In the genomic region with DNA sequence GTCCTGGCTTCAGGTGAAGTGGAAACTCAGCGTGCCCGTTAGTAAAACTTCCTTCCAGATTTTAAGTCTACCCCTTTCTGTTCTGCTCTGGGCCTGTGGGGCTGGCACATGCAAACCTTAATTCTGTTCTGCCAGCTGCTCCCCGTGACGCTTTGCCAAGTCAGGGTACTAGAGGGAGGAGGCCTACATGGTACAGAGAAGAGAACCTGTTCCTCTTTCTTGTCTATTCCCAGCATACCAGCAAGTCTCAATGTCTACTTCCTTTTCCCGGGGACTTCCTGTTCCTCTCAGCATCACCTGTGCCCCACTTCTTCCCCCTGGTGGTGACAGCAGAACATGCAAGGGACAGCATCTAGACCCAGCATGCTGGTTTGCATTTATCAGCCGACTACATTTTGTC, we compare ENCODE assay signal across 10 mouse cellular contexts.
DNase-seq lines count a peak whose midpoint lies in the region; ATAC-seq and TF ChIP-seq lines count a peak whose summit lies in the region.
"Had no signal": no experiment of that assay in that cellular context is flagged by ENCODE, and none has a peak within 500 bp of the region (broad histone marks: within the 10 kb centered on the region; RNA-seq: fewer than 3 reads in every experiment).

No protein-coding gene starts in this region.

- no peak overlapping the region for H3K4me3 ChIP-seq in heart, adult 2 months
- no peak overlapping the region for H3K4me3 ChIP-seq in heart, embryonic 10.5 days
- no peak overlapping the region for H3K4me3 ChIP-seq in forebrain, embryonic 14.5 days (ENCODE audit: low read depth, low read length)
- H3K4me3 ChIP-seq in liver, embryonic 14.5 days (ENCODE audit: insufficient read depth in 1 of 2, low read depth in 2 of 2, low read length in 2 of 2) = no peak overlapping the region
- H3K4me3 ChIP-seq: embryonic facial prominence, embryonic 15.5 days; midbrain, embryonic 12.5 days had no signal

- H3K27ac ChIP-seq in heart, adult 2 months = no peak overlapping the region
- no peak overlapping the region for H3K27ac ChIP-seq in heart, embryonic 10.5 days
- H3K27ac ChIP-seq in forebrain, embryonic 14.5 days (ENCODE audit: low read depth, low read length) = no peak overlapping the region
- H3K27ac ChIP-seq in liver, embryonic 14.5 days = no peak overlapping the region
- H3K27ac ChIP-seq: embryonic facial prominence, embryonic 15.5 days; midbrain, embryonic 12.5 days had no signal

- intact Hi-C loops in heart, adult 2 months (cut with DNase I) = no loop called here

- CTCF ChIA-PET in Patski (lab: Charles Lee) = no interaction called here

- POLR2A ChIA-PET in Patski (lab: Charles Lee) = interaction anchor here (0.6 to 1.2 kb wide), 2 partner anchors 151 to 160 kb away, joined by 3 read pairs; no protein-coding TSS in a partner anchor

- peak; percentile 46 for TF ChIP-seq CTCF in heart, adult 2 months (IDR thresholded peaks at IDR 0.05)
- peak; percentile 68 for TF ChIP-seq CTCF in Patski (IDR thresholded peaks at IDR 0.05)
- TF ChIP-seq CTCF in liver, embryonic 14.5 days (IDR thresholded peaks at IDR 0.05; ENCODE audit: low read depth) = peak; percentile 54

- H3K4me1 ChIP-seq in heart, adult 2 months (ENCODE audit: control insufficient read depth, insufficient read depth, low read length) = no peaks in the 10 kb centered on the region
- H3K4me1 ChIP-seq in heart, embryonic 10.5 days = no peaks in the 10 kb centered on the region
- no peaks in the 10 kb centered on the region for H3K4me1 ChIP-seq in forebrain, embryonic 14.5 days (ENCODE audit: control insufficient read depth, insufficient read depth, low read length)
- H3K4me1 ChIP-seq in liver, embryonic 14.5 days (replicated peaks; ENCODE audit: control insufficient read depth in 2 of 2, insufficient read depth in 2 of 2, low read length in 1 of 2) = no peaks in the 10 kb centered on the region
- H3K4me1 ChIP-seq: midbrain, embryonic 12.5 days had no signal

- H3K79me2 ChIP-seq in heart, adult 2 months (replicated peaks; ENCODE audit: control insufficient read depth, insufficient read depth, low read length) = no peaks in the 10 kb centered on the region

- no peak overlapping the region for H3K9ac ChIP-seq in heart, adult 2 months (ENCODE audit: low read depth, low read length)
- H3K9ac ChIP-seq in forebrain, embryonic 14.5 days (ENCODE audit: low read length) = no peak overlapping the region
- H3K9ac ChIP-seq in liver, embryonic 14.5 days (replicated peaks) = no peak overlapping the region
- H3K9ac ChIP-seq: embryonic facial prominence, embryonic 15.5 days; midbrain, embryonic 12.5 days had no signal

- H3K36me3 ChIP-seq in heart, adult 2 months (ENCODE audit: control insufficient read depth, insufficient read depth, low read length) = no peaks in the 10 kb centered on the region
- no peaks in the 10 kb centered on the region for H3K36me3 ChIP-seq in heart, embryonic 10.5 days
- H3K36me3 ChIP-seq in forebrain, embryonic 14.5 days (ENCODE audit: control insufficient read depth, insufficient read depth, low read length) = no peaks in the 10 kb centered on the region
- no peaks in the 10 kb centered on the region for H3K36me3 ChIP-seq in liver, embryonic 14.5 days (replicated peaks; ENCODE audit: control insufficient read depth, insufficient read depth, low read depth)
- H3K36me3 ChIP-seq: embryonic facial prominence, embryonic 15.5 days had no signal

- TF ChIP-seq EP300 in heart, adult 2 months (IDR thresholded peaks at IDR 0.05; ENCODE audit: insufficient read depth, low read depth, low read length) = no peak
- TF ChIP-seq EP300 in liver, embryonic 14.5 days (IDR thresholded peaks at IDR 0.05; ENCODE audit: low read depth) = no peak

- 73% methylated on average over 6 of the region's 6 CpGs for WGBS in heart, adult 2 months
- 81% methylated on average over 6 of the region's 6 CpGs for WGBS in heart, embryonic 10.5 days
- 62% methylated on average over 6 of the region's 6 CpGs for WGBS in forebrain, embryonic 14.5 days
- WGBS in liver, embryonic 14.5 days (ENCODE audit: insufficient replicate concordance) = 55% methylated on average over 6 of the region's 6 CpGs

- peak in 1 of 2 experiments; percentile 6 for DNase-seq in heart, adult 2 months
- no peak for DNase-seq in heart, embryonic 10.5 days (ENCODE audit: low spot score)
- no peak for DNase-seq in Patski (ENCODE audit: low read depth, low spot score)
- DNase-seq in forebrain, embryonic 14.5 days (ENCODE audit: low spot score) = peak; percentile 71
- DNase-seq in kidney, postnatal 10 days = peak; percentile 40
- DNase-seq in liver, embryonic 14.5 days (ENCODE audit: low read depth in 3 of 3, low spot score in 3 of 3) = peak in 2 of 3 experiments; percentile 0 to 6
- peak; percentile 33 for DNase-seq in retina, embryonic 14.5 days (ENCODE audit: low spot score)

- no peak for ATAC-seq in Patski
- ATAC-seq in forebrain, embryonic 14.5 days = peak; percentile 83
- no peak for ATAC-seq in liver, embryonic 14.5 days (ENCODE audit: insufficient read depth)
- ATAC-seq in erythroblast, adult 5-6 weeks (replicated peaks; ENCODE audit: low FRiP score, poor library complexity, severe bottlenecking) = no peak

- in situ Hi-C loops in Patski (cut with MboI; ENCODE audit: low pct_unique_long_range_greater_than_20kb) = loop anchor here (25.0 kb wide), 1 partner anchor 476 kb away; a partner anchor contains a TSS

- no peak for TF ChIP-seq POLR2A in heart, adult 2 months (IDR thresholded peaks at IDR 0.05; ENCODE audit: insufficient read depth, low read depth, low read length)

- no peaks in the 10 kb centered on the region for H3K9me3 ChIP-seq in heart, embryonic 10.5 days
- H3K9me3 ChIP-seq in forebrain, embryonic 14.5 days (replicated peaks; ENCODE audit: control insufficient read depth, low read length) = no peaks in the 10 kb centered on the region
- no peaks in the 10 kb centered on the region for H3K9me3 ChIP-seq in liver, embryonic 14.5 days (ENCODE audit: control insufficient read depth, low read length)
- H3K9me3 ChIP-seq: embryonic facial prominence, embryonic 15.5 days had no signal

- no peak overlapping the region for H3K4me2 ChIP-seq in forebrain, embryonic 14.5 days (ENCODE audit: low read length)
- H3K4me2 ChIP-seq in liver, embryonic 14.5 days (ENCODE audit: low read depth) = no peak overlapping the region
- H3K4me2 ChIP-seq: embryonic facial prominence, embryonic 15.5 days; midbrain, embryonic 12.5 days had no signal

- no peaks in the 10 kb centered on the region for H3K27me3 ChIP-seq in heart, adult 2 months (ENCODE audit: control insufficient read depth, insufficient read depth, low read length)
- peaks cover 27% of the 10 kb centered on the region for H3K27me3 ChIP-seq in heart, embryonic 10.5 days (ENCODE audit: insufficient read depth, poor library complexity, severe bottlenecking)
- H3K27me3 ChIP-seq in Patski = no peaks in the 10 kb centered on the region
- H3K27me3 ChIP-seq in forebrain, embryonic 14.5 days (replicated peaks; ENCODE audit: control insufficient read depth, insufficient read depth, low read length) = no peaks in the 10 kb centered on the region
- no peaks in the 10 kb centered on the region for H3K27me3 ChIP-seq in liver, embryonic 14.5 days (ENCODE audit: control insufficient read depth, insufficient read depth, low read length)
- H3K27me3 ChIP-seq: embryonic facial prominence, embryonic 15.5 days had no signal

Comparison
In these comparisons a context has a peak if more than half of its experiments do, and no peak if none do; other contexts are left out.
1. DNase-seq: peak in forebrain, embryonic 14.5 days (single experiment), kidney, postnatal 10 days (single experiment), liver, embryonic 14.5 days (2 of 3) and retina, embryonic 14.5 days (single experiment); none in heart, embryonic 10.5 days (single experiment) and Patski (single experiment).
2. Peak in every context shown above with its lines, with median percentiles within 50 percentile points of each other: CTCF ChIP-seq.